Mouse (Mus musculus): ENCODE data around the gene Sfrp4. TPM values are rescaled to one million over a fixed set of nuclear protein-coding genes. Genes with fewer than 3 reads are reported as not detected.

Sfrp4 gene
- polyA plus RNA-seq (2017; shearing (Covaris generic)): not detected

GRCm38 (mm10) chr13:19622573-19623227, at the start of gene Sfrp4:
Sfrp4 (plus strand) TSS chr13:19623104.

GRCm38 (mm10) chr13:19619216-19619927, 3.5 kb upstream of the Sfrp4 start, which contains the start of gene Epdr1:
Epdr1 (minus strand) TSS chr13:19619927.

Other genes starting within 250 kb of the Sfrp4 start
- gene Stard3nl, start 227.3 kb upstream of the Sfrp4 start, polyA plus RNA-seq (2017; shearing (Covaris generic)): 24.6 TPM
- not detected for gene Epdr1, start 3.2 kb upstream of the Sfrp4 start, polyA plus RNA-seq (2017; shearing (Covaris generic))
- not detected for gene Nme8, start 74.7 kb downstream of the Sfrp4 start, polyA plus RNA-seq (2017; shearing (Covaris generic))
- gene Gpr141, start 201.2 kb downstream of the Sfrp4 start, polyA plus RNA-seq (2017; shearing (Covaris generic)): 0.31 TPM